Mouse (Mus musculus): ENCODE results near the gene Dscaml1. TPM values are rescaled to one million over a fixed set of nuclear protein-coding genes. Genes with fewer than 3 reads are reported as not detected.

Dscaml1 gene
- polyA plus RNA-seq, 1 experiment from 2014 or later, result 0.05 TPM

Other genes starting within 250 kb of the Dscaml1 start
- gene BC049352, start 244.6 kb upstream of the Dscaml1 start, polyA plus RNA-seq (2016; fragmentation: Nextera tagmentation; extraction: Ambion mirVana), result not detected in 2 replicates
- gene Tmprss4, start 222.5 kb upstream of the Dscaml1 start, polyA plus RNA-seq (2016; fragmentation: Nextera tagmentation; extraction: Ambion mirVana), result not detected in 2 replicates
- gene Il10ra, start 157.5 kb upstream of the Dscaml1 start, polyA plus RNA-seq (2016; fragmentation: Nextera tagmentation; extraction: Ambion mirVana), result 0.63 and 0.74 TPM in 2 replicates
- 0.09 TPM in 1 of 2 replicates, not detected in the other for gene Tmprss13, start 107.5 kb upstream of the Dscaml1 start, polyA plus RNA-seq (2016; fragmentation: Nextera tagmentation; extraction: Ambion mirVana)
- 30.8 and 33.4 TPM in 2 replicates for gene Fxyd6, start 56.4 kb upstream of the Dscaml1 start, polyA plus RNA-seq (2016; fragmentation: Nextera tagmentation; extraction: Ambion mirVana)
- gene Fxyd2, start 27.0 kb upstream of the Dscaml1 start, polyA plus RNA-seq (2016; fragmentation: Nextera tagmentation; extraction: Ambion mirVana), result 1.4 and 2.2 TPM in 2 replicates